Mouse (Mus musculus): ENCODE data around the gene Ddx20.

Ddx20 gene

GRCm38 (mm10) chr3:105687324-105688060, at the start of gene Ddx20:
Gene Ddx20, minus strand, starts transcription at chr3:105687574.
- DNase-seq (ENCODE audit: low read depth, low spot score): peak; percentile 99

GRCm38 (mm10) chr3:105737070-105737469, 49.7 kb upstream of the Ddx20 start:
- DNase-seq (ENCODE audit: low read depth, low spot score): no peak

GRCm38 (mm10) chr3:105736148-105736547, 48.8 kb upstream of the Ddx20 start:
- no peak for DNase-seq (ENCODE audit: low read depth, low spot score)

DNA sequence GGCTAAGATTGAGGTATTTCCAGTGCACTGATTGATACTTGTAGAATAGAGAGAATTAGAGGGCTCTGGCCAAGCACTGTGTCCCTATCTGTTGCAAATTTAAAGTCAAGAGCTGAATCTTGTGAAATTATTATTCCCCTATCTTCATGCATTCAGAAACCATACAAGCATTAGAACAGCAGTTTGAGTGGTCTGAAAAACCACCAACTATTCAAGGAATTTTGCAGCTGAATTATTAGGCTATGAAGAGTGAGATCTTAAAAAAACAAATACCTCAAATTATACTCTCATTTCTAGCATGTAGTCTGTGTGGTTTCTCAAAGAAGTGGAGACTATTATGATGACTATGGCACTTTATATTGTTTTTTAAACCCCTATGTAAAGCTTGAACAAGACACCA, 47.9 kb upstream of the Ddx20 start:
- no peak for DNase-seq (ENCODE audit: low read depth, low spot score)

DNA sequence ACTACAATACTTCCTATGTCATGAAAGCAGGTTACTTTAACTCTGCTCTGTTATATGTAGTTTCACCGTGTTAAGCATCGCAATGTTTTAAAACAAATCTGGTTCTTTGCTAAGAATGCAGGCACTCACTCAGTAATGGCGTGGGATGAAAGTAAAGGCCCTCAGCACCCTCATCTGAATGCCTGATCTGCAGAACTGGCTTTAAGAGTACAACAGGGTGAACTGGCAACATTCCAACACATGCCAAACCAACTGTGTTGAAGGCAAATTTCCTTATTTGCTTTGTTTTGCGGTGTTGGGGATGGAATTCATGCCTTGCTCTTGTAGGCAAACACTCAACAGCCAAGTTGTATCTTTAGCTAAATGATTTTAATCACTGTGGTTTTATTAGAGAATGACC, 46.2 kb upstream of the Ddx20 start:
- no peak for DNase-seq (ENCODE audit: low read depth, low spot score)

GRCm38 (mm10) chr3:105732360-105732759, 45.0 kb upstream of the Ddx20 start:
- DNase-seq (ENCODE audit: low read depth, low spot score): no peak

- peak; percentile 46 for DNase-seq (ENCODE audit: low read depth, low spot score)
These were observed 38.7 kb upstream of the Ddx20 start for GRCm38 (mm10) chr3:105726037-105726436.

DNA sequence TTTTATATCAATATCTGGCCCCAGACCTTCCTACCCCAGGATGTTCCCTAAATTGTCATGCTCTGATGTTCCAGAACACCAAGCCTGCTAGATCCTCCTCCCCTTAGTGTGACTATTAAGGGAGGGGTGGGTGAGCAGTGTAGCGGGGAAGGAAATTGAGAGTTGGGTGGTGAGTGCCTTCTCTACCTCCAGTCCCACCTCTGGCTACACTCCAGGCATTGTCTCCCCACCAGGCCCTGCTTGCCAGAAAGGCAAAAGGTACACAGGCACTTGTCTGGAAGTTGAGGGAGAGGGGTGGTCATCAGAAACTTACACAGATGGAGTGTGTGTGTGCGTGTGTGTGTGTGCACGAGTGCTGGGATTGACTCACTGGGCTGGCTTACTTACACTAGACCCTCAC, 35.1 kb upstream of the Ddx20 start:
- no peak for DNase-seq (ENCODE audit: low read depth, low spot score)

DNA sequence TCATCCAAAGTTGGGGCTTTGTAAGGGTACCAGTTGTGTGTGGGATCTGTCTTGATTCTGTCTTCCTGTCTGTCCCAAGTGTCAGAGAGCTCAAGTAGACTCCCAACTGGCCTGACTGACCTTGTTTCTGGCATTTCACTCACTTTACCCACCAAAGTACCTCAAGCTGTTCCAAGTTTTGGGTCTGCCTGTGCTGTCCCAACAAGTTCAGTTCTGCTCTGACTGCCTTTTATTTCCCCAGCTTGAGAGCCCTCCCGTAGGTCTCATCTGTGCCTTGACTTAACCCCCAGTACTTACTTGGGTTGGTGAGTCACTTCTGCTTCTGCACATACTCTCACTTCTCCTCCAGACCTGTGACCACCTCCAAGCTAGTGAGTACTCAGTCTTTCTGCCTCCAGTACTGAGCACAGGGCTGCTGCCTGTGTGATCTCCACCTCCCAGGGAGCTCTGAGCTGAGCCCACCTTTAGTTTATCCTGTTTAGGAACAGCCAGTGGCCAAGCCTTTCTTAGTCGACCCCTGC, 34.4 kb upstream of the Ddx20 start:
- no peak for DNase-seq (ENCODE audit: low read depth, low spot score)

DNA sequence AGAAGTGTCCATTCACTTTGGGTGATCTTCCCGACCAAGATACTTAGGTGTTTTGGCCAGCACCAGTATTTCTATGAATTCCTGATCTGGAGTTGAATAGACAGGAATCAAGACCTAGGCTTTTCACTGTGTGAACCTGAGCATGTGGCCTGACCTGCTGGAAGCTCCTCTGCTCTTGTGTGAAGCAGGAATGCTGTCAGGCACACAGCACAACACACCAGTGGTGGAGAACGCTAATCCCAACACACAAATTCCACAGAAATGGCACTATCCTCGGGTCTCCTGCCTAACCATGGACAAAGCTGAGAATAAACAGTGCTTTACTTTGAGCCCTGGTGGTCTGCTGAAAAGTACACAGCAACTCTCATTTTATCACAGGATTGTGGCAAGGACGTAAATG, 33.1 kb upstream of the Ddx20 start:
- no peak for DNase-seq (ENCODE audit: low read depth, low spot score)

DNA sequence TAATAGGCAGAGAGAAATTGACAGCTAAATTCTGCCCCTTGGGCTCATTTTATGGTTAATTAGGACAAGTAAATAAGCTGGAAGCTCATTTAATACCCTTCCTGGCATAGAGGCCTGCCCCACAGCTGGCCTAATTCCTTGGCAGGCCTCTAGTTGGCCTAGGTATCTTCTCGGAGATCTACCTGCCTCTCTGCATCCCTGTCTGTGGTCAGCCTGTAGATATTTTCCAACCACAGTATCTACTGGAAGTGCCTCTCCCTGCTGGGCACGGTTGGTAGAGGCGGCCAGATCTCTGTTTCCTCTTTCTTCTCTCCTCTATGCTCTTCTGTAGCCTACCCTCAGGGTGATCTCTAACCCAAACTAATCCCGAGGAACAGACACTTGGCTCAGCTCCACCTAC, 32.6 kb upstream of the Ddx20 start:
- no peak for DNase-seq (ENCODE audit: low read depth, low spot score)

DNA sequence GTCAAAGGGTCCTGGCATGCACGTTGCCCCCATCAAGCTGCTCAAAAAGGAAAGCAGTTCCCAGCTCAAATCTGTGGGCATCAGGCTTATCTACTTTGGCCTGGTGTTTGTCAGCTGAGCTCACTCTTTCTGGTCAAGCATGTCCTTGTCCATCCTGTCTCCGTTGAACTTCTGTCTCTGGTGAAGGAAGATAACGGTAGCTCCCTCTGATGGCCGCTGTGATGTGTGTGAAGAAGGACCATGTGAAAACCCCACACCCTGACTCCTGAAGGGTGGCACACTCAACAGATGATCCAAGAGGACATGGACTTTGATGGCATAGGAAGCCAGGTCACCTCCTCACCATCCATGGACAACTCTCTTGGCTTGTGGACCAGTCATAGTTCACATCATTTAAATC, 31.4 kb upstream of the Ddx20 start:
- DNase-seq (ENCODE audit: low read depth, low spot score): no peak

- DNase-seq (ENCODE audit: low read depth, low spot score): no peak
These were observed 30.6 kb upstream of the Ddx20 start for GRCm38 (mm10) chr3:105717856-105718555.

DNA sequence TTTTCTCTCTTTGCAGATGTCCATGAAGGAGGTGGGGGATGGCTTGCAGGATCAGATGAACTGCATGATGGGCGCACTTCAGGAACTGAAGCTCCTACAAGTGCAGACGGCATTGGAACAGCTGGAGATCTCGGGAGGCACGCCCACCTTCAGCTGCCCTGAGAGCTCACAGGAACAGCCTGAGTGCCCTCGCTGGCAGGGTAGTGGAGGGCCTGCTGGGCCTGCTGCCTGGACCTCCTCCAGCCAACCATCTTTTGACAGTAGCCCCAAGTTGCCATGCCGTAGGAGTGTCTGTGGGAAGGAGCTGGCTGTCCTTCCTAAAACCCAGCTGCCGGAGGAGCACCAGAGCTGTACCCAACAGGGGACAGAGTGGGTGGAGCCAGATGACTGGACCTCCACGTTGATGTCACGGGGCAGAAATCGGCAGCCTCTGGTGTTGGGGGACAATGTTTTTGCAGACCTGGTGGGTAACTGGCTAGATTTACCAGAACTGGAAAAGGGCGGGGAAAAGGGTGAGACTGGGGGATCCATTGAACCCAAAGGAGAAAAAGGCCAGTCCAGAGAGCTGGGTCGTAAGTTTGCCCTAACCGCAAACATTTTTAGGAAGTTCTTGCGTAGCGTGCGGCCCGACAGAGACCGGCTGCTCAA, 29.1 kb upstream of the Ddx20 start:
- peak; percentile 12 for DNase-seq (ENCODE audit: low read depth, low spot score)

- no peak for DNase-seq (ENCODE audit: low read depth, low spot score)
These were observed 27.4 kb upstream of the Ddx20 start for GRCm38 (mm10) chr3:105714820-105715167.

DNA sequence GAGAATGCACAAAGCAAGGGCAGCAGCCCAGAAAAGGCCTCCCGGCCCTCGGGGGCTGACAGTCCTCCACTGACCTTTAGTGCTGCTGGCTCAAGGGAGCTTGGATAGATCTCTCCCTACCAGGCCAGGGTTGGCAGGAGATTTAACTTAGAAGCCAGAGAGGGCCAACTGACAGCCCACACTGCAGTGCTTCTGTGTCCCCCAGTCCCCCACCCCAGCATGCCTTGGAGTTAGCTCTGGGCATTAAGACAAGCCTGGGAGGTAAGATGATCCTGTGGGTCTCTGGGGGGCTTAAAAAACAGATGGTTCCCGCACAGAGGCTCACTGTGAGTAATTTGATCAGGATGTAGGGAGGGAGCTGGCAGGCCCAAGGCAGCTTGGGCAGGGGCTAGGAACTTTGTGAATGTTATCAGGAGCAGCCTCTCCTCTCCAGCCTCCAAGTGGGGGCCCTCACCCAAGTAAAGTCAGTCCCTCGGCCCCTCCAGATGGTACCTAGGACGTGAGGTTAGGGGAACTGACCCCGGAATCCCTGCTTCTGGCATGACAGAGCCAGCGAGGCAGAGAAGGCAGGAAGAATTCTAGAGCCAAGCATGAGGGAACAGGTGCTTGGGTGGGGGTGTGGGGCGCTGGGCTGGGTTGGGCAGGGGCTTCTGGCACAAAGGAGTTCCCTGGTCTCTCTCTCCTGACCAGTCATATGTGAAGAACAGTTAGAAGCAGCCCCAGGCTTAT, 26.9 kb upstream of the Ddx20 start:
- no peak for DNase-seq (ENCODE audit: low read depth, low spot score)

DNA sequence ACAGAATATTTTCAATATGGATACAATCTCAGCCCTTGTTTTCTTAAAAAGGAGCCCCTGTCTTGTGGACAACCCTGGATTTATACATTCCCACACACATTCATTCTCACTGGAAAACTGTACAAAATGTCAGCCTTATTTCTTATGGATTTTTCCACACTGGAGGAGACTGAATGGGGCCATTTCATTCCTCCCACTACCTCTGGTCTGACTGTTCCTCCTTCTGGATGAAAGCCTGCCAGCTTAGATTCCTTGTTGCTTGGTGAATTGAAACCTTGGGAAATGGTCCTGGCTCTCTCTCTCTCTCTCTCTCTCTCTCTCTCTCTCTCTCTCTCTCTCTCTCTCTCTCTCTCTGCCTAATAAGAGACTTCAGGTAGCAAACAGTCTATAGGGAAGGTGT, 25.5 kb upstream of the Ddx20 start:
- no peak for DNase-seq (ENCODE audit: low read depth, low spot score)

GRCm38 (mm10) chr3:105711741-105712140, 24.4 kb upstream of the Ddx20 start:
- DNase-seq (ENCODE audit: low read depth, low spot score): no peak

GRCm38 (mm10) chr3:105710246-105710645, 22.9 kb upstream of the Ddx20 start:
- DNase-seq (ENCODE audit: low read depth, low spot score): no peak

DNA sequence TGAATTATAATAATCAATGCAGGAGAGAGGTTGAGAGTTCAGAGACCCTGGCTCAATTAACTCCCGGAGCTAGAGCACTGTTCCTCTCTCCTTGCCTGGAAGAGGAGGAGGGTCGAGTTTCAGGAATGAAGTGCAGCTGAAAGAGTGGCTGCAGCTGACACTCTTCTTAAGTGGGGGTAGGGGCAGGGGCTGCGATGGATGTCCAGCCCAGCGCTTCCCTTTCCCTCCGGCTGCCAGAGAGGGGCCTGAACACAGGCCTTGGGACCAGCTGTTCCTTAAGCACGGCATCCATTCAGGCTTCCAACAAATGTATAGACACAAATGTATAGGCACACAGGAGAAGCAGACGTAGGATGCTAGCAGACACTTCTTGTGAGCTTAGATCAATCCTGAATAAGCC, 20.2 kb upstream of the Ddx20 start:
- no peak for DNase-seq (ENCODE audit: low read depth, low spot score)

DNA sequence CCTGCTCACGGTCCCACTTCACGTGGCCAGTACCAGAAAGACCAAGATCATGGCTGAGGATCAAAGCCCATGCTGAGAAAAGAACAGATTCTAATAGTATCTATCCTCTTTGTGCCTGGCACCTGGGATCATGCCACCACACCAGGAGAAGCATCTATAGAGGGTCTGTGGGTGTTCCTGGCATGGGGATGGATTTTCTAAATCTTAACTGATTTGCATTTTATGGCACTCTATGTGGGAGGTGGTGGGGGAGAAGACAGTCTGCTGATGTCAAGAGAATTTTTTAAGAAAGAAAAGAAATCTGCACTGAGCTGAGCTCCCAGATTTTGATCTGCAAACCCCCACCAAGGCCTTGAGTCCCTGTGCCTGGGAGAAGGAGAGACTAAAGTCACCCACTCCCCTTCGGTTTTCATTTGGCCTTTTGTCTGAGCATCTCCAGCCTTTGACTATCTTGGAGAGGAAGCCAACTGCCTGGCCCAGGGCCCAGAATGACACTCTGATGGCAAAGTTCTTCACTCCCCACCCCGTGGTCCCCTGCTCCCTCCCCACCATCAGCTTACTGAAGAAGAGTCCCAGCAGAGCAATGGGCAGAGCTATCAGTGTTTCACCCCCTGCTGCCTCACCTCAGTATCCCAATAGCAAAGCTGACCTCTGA, 19.1 kb upstream of the Ddx20 start:
- DNase-seq (ENCODE audit: low read depth, low spot score): no peak

DNA sequence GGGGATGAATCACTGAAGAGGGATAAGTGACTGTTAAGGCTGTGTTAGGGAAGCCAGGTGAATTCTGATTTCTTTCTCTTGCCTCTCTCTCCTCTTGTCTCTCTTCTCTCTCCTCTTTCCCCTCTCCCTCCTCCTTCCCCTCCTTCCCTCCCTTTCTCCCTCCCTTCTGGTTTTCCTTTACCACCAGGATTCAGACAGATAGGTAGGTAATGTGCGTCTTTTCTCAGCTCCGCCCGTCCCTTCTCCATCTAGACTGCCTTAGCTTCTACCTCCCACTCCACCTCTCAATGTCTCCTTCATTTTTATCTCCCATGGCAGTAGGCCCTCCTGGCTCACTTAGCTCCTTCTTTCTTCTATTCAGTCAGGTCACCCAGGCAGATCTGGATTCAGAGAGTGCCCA, 18.2 kb upstream of the Ddx20 start:
- DNase-seq (ENCODE audit: low read depth, low spot score): no peak

Measured in R1 (cell line).